Mouse (Mus musculus): ENCODE measurements at regions not wholly inside any gene's neighbourhood (a gene's known extent, or its start where the extent isn't known, plus 50 kb on each side); places are given as distances from the start of the nearest gene placed in this dataset.
A peak's percentile ranks its signal among the peaks of the same experiment; 100 is the strongest.

DNA sequence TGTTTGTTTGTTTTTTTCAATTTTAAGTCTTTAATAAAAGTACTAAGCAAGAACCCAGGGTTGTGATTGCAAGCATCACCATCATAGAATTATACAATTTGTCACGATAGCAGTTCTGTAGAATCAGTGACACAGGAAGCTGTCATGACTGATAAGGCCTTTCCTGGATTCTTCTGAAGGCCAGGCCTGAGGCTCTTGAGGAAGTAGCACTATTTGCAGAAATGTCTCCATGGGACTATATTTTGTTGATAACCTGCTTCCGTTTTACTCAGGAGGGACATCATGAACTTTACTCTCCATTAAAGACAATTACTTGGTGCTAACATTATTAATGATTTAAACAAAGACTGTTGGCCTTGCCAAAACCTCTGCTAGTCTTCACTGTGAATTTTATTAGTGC lies 708.7 kb upstream of the Gje1 start:
- no peaks in the 10 kb centered on the region for H3K36me3 ChIP-seq (ENCODE audit: insufficient read depth, low read length)
- no peak for ATAC-seq (ENCODE audit: low FRiP score, low TSS enrichment)
- no peaks in the 10 kb centered on the region for H3K4me1 ChIP-seq (ENCODE audit: insufficient read depth, low read length)
- H3K4me3 ChIP-seq (ENCODE audit: low read length) = no peak overlapping the region
- H3K9ac ChIP-seq (replicated peaks; ENCODE audit: low read length) = no peak overlapping the region
- WGBS = 64% methylated on average over 2 of the region's 2 CpGs
- H3K27me3 ChIP-seq (ENCODE audit: insufficient read depth, low read length) = no peaks in the 10 kb centered on the region
- no peak overlapping the region for H3K4me2 ChIP-seq (replicated peaks; ENCODE audit: low read depth, low read length)
- no peak overlapping the region for H3K27ac ChIP-seq (ENCODE audit: low read length)
- H3K9me3 ChIP-seq (ENCODE audit: low read length) = no peaks in the 10 kb centered on the region

DNA sequence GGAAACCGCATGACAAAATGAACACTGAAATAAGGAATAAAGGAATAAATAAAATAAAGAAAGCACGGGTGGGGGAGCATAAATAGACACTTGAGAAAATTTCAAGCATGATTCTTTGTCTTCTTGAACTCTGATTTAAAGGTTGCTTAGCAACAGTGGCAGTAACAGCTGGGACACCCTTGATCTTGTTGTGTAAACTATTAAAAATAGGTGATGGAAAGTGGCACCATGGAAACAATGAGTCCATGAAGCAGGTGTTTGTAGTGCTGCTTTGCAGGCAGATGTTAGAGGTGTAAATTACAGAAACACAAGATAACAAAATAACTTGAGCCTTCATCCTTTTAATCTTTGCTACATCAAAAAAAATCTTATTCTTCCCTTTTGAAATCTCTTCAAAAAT lies 688.2 kb upstream of the Gje1 start:
- 62% methylated on average over 2 of the region's 2 CpGs for WGBS
- no peaks in the 10 kb centered on the region for H3K9me3 ChIP-seq (ENCODE audit: low read length)
- no peak overlapping the region for H3K4me3 ChIP-seq (ENCODE audit: low read length)
- H3K27me3 ChIP-seq (ENCODE audit: insufficient read depth, low read length) = no peaks in the 10 kb centered on the region
- ATAC-seq (ENCODE audit: low FRiP score, low TSS enrichment) = no peak
- no peak overlapping the region for H3K27ac ChIP-seq (ENCODE audit: low read length)
- H3K4me1 ChIP-seq (ENCODE audit: insufficient read depth, low read length) = no peaks in the 10 kb centered on the region
- H3K9ac ChIP-seq (replicated peaks; ENCODE audit: low read length) = no peak overlapping the region
- H3K4me2 ChIP-seq (replicated peaks; ENCODE audit: low read depth, low read length) = no peak overlapping the region
- H3K36me3 ChIP-seq (ENCODE audit: insufficient read depth, low read length) = no peaks in the 10 kb centered on the region

DNA sequence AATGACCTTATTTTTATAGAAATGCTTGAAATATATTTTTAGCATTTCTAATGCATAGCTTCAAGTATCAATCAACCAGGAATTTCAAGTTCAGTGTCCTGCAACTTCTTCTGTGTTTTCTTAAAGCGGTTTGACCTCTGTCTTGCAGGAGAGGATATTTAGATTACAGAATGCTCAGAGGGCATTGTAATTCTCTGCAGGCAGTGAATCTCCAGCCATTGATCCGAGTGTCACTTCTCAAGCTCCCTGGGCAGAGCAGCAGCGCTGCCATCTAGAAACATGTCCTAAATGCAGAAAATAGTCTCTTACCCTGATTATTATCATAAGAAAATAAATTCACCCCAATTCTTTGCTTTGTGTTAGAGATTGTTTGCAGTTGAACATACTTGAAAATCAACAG lies 687.7 kb upstream of the Gje1 start:
- Histone ChIP-seq H3K27ac (ENCODE audit: low read length) (no peak overlapping the region), H3K9me3 (ENCODE audit: low read length) (no peaks in the 10 kb centered on the region), H3K36me3 (ENCODE audit: insufficient read depth, low read length) (no peaks in the 10 kb centered on the region), H3K4me3 (ENCODE audit: low read length) (no peak overlapping the region), H3K4me1 (ENCODE audit: insufficient read depth, low read length) (no peaks in the 10 kb centered on the region), H3K4me2 (replicated peaks; ENCODE audit: low read depth, low read length) (no peak overlapping the region), H3K27me3 (ENCODE audit: insufficient read depth, low read length) (no peaks in the 10 kb centered on the region), H3K9ac (replicated peaks; ENCODE audit: low read length) (no peak overlapping the region)
- WGBS = 38% methylated on average over 3 of the region's 3 CpGs
- ATAC-seq (ENCODE audit: low FRiP score, low TSS enrichment) = no peak

- ATAC-seq (ENCODE audit: low FRiP score, low TSS enrichment) = no peak
- Histone ChIP-seq H3K9me3 (ENCODE audit: low read length) (no peaks in the 10 kb centered on the region), H3K36me3 (ENCODE audit: insufficient read depth, low read length) (no peaks in the 10 kb centered on the region)
Measured at GRCm38 (mm10) chr10:15399964-15400363, 682.0 kb upstream of the Gje1 start.

GRCm38 (mm10) chr10:15397114-15397513 lies 679.1 kb upstream of the Gje1 start:
- Histone ChIP-seq H3K4me3 (ENCODE audit: low read length) (no peak overlapping the region), H3K9me3 (ENCODE audit: low read length) (no peaks in the 10 kb centered on the region), H3K4me1 (ENCODE audit: insufficient read depth, low read length) (no peaks in the 10 kb centered on the region), H3K9ac (replicated peaks; ENCODE audit: low read length) (no peak overlapping the region), H3K4me2 (replicated peaks; ENCODE audit: low read depth, low read length) (no peak overlapping the region), H3K27ac (ENCODE audit: low read length) (no peak overlapping the region), H3K36me3 (ENCODE audit: insufficient read depth, low read length) (no peaks in the 10 kb centered on the region), H3K27me3 (ENCODE audit: insufficient read depth, low read length) (no peaks in the 10 kb centered on the region)
- 52% methylated on average over 1 of the region's 1 CpGs for WGBS
- ATAC-seq (ENCODE audit: low FRiP score, low TSS enrichment) = no peak

More at GRCm38 (mm10) chr10:15399964-15400363, 682.0 kb upstream of the Gje1 start:
- Histone ChIP-seq H3K4me1 (ENCODE audit: insufficient read depth, low read length) (no peaks in the 10 kb centered on the region), H3K4me3 (ENCODE audit: low read length) (no peak overlapping the region), H3K27me3 (ENCODE audit: insufficient read depth, low read length) (no peaks in the 10 kb centered on the region), H3K27ac (ENCODE audit: low read length) (no peak overlapping the region), H3K9ac (replicated peaks; ENCODE audit: low read length) (no peak overlapping the region), H3K4me2 (replicated peaks; ENCODE audit: low read depth, low read length) (no peak overlapping the region)

DNA sequence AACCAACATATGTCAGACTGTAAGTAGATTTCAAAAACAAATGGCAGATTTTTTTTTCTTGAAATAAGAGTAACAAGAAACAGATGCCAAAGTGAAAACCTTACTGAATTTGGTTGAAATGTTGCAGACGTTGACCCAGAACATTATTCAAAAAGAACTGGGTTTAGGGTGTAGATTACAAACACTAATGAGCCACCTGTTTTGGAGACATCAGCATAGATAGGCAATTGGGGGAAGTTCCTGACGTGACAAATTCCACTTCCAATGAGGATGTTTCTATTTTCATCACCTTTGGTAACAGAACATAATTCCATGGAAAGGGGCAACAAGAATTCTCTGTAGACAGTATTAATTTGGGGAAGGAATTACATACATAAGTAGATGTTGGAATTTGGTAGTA lies 677.3 kb upstream of the Gje1 start:
- no peaks in the 10 kb centered on the region for H3K4me1 ChIP-seq (ENCODE audit: insufficient read depth, low read length)
- H3K9me3 ChIP-seq (ENCODE audit: low read length) = no peaks in the 10 kb centered on the region
- no peaks in the 10 kb centered on the region for H3K36me3 ChIP-seq (ENCODE audit: insufficient read depth, low read length)
- no peak overlapping the region for H3K9ac ChIP-seq (replicated peaks; ENCODE audit: low read length)
- no peak overlapping the region for H3K4me2 ChIP-seq (replicated peaks; ENCODE audit: low read depth, low read length)
- no peak for ATAC-seq (ENCODE audit: low FRiP score, low TSS enrichment)
- WGBS = 68% methylated on average over 2 of the region's 2 CpGs
- no peak overlapping the region for H3K27ac ChIP-seq (ENCODE audit: low read length)
- no peaks in the 10 kb centered on the region for H3K27me3 ChIP-seq (ENCODE audit: insufficient read depth, low read length)
- H3K4me3 ChIP-seq (ENCODE audit: low read length) = no peak overlapping the region

DNA sequence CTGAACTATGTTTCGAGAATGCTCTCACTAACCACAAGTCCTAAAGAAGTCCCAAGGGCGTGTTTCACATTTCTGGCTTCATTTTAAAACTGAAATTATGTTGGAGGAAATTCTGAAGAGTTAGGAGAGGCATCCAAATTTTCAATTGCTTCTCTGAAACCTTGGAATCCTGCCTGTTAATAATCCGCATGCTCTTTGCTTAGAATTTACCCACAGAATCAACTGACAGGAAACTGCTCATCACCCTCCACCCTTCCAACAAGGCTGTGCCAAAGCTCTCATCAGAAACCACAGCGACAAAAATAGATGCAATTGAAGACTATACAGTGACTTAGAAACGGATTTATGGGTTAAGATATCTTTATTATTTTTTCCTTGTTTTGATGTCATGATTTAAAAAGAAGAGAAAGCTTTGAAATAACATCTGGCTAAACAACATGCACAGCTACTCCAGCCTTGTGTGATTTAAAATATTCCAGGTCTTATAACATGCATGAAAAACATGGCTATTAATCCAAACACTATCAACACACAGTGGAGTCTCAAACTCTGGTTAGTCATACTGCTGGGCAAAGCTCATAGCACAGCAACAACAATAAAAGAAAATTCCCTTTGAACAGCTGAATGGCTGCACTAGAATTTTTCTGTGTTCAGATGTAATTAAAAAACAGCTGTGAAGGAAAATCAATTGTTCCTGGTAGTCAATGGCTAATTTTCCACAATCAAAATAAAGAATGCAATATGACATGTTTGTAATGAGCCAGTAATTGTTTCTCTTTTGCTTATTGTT lies 674.2 kb upstream of the Gje1 start:
- H3K27me3 ChIP-seq (ENCODE audit: insufficient read depth, low read length) = no peaks in the 10 kb centered on the region
- no peak overlapping the region for H3K9ac ChIP-seq (replicated peaks; ENCODE audit: low read length)
- WGBS = 45% methylated on average over 5 of the region's 5 CpGs
- peak; percentile 69; the same call in 1 of the 2 replicates for ATAC-seq (ENCODE audit: low FRiP score, low TSS enrichment)
- no peak overlapping the region for H3K4me3 ChIP-seq (ENCODE audit: low read length)
- H3K27ac ChIP-seq (ENCODE audit: low read length) = no peak overlapping the region
- no peaks in the 10 kb centered on the region for H3K9me3 ChIP-seq (ENCODE audit: low read length)
- no peaks in the 10 kb centered on the region for H3K36me3 ChIP-seq (ENCODE audit: insufficient read depth, low read length)
- H3K4me2 ChIP-seq (replicated peaks; ENCODE audit: low read depth, low read length) = no peak overlapping the region
- H3K4me1 ChIP-seq (ENCODE audit: insufficient read depth, low read length) = no peaks in the 10 kb centered on the region

- Histone ChIP-seq H3K4me2 (replicated peaks; ENCODE audit: low read depth, low read length) (no peak overlapping the region), H3K27me3 (ENCODE audit: insufficient read depth, low read length) (no peaks in the 10 kb centered on the region), H3K27ac (ENCODE audit: low read length) (no peak overlapping the region), H3K4me3 (ENCODE audit: low read length) (no peak overlapping the region), H3K4me1 (ENCODE audit: insufficient read depth, low read length) (no peaks in the 10 kb centered on the region), H3K9ac (replicated peaks; ENCODE audit: low read length) (no peak overlapping the region), H3K9me3 (ENCODE audit: low read length) (no peaks in the 10 kb centered on the region), H3K36me3 (ENCODE audit: insufficient read depth, low read length) (no peaks in the 10 kb centered on the region)
- 85% methylated on average over 3 of the region's 3 CpGs for WGBS
- no peak for ATAC-seq (ENCODE audit: low FRiP score, low TSS enrichment)
Measured at GRCm38 (mm10) chr10:15373571-15373970, 655.6 kb upstream of the Gje1 start.
